Mouse (Mus musculus): ENCODE measurements around the gene Fnip1. TPM values are rescaled to one million over a fixed set of nuclear protein-coding genes. Genes with fewer than 3 reads are reported as not detected.

Fnip1 gene
- polyA plus RNA-seq, 1 experiment from 2014 or later = 8.5 TPM

GRCm38 (mm10) chr11:54554970-54555369, 117.0 kb downstream of the Fnip1 start:
- no peak for ATAC-seq
- Histone ChIP-seq H3K4me3 (ENCODE audit: low read length) (no peak overlapping the region), H3K27ac (ENCODE audit: low read depth, low read length) (no peak overlapping the region), H3K27me3 (replicated peaks; ENCODE audit: control insufficient read depth, insufficient read depth, low read length) (no peaks in the 10 kb centered on the region), H3K4me1 (ENCODE audit: control insufficient read depth, insufficient read depth, low read depth, low read length) (no peaks in the 10 kb centered on the region), H3K4me2 (ENCODE audit: low read length) (no peak overlapping the region), H3K36me3 (ENCODE audit: control insufficient read depth, insufficient read depth, low read length) (no peaks in the 10 kb centered on the region), H3K9me3 (ENCODE audit: control insufficient read depth, low read length) (no peaks in the 10 kb centered on the region), H3K9ac (ENCODE audit: low read depth, low read length) (no peak overlapping the region)
- 91% methylated on average over 2 of the region's 2 CpGs for WGBS

- H3K4me1 ChIP-seq (ENCODE audit: control insufficient read depth, insufficient read depth, low read depth, low read length) = no peaks in the 10 kb centered on the region
- H3K4me3 ChIP-seq (ENCODE audit: low read length) = no peak overlapping the region
- H3K9ac ChIP-seq (ENCODE audit: low read depth, low read length) = no peak overlapping the region
- H3K27ac ChIP-seq (ENCODE audit: low read depth, low read length) = no peak overlapping the region
- WGBS = 87% methylated on average over 5 of the region's 5 CpGs
- no peak for ATAC-seq
- H3K4me2 ChIP-seq (ENCODE audit: low read length) = no peak overlapping the region
- no peaks in the 10 kb centered on the region for H3K36me3 ChIP-seq (ENCODE audit: control insufficient read depth, insufficient read depth, low read length)
- H3K9me3 ChIP-seq (ENCODE audit: control insufficient read depth, low read length) = no peaks in the 10 kb centered on the region
- H3K27me3 ChIP-seq (replicated peaks; ENCODE audit: control insufficient read depth, insufficient read depth, low read length) = no peaks in the 10 kb centered on the region
These were observed 124.8 kb downstream of the Fnip1 start for GRCm38 (mm10) chr11:54562761-54563160.

Other genes with a start within 250 kb of the Fnip1 start
- gene Csf2, start 188.5 kb upstream of the Fnip1 start, polyA plus RNA-seq (2015; fragmentation: Nextera tagmentation; extraction: Ambion mirVana) = not detected in 2 replicates
- not detected in 2 replicates for gene Il3, start 170.9 kb upstream of the Fnip1 start, polyA plus RNA-seq (2015; fragmentation: Nextera tagmentation; extraction: Ambion mirVana)
- 49.8 and 52.6 TPM in 2 replicates for gene Acsl6, start 134.4 kb upstream of the Fnip1 start, polyA plus RNA-seq (2015; fragmentation: Nextera tagmentation; extraction: Ambion mirVana)
- not detected in 2 replicates for gene Meikin, start 67.5 kb upstream of the Fnip1 start, polyA plus RNA-seq (2015; fragmentation: Nextera tagmentation; extraction: Ambion mirVana)
- gene Rapgef6, start 84.6 kb downstream of the Fnip1 start, polyA plus RNA-seq (2015; fragmentation: Nextera tagmentation; extraction: Ambion mirVana) = 35.1 and 37.4 TPM in 2 replicates

Data from hindbrain, embryonic 16.5 days (tissue).